Mouse (Mus musculus) pancreas, adult 10 weeks (tissue): ENCODE data around the gene Chrnb1. TPM values are rescaled to one million over a fixed set of nuclear protein-coding genes. Genes with fewer than 3 reads are reported as not detected.

Experiments used
- polyA plus RNA-seq: library from polyadenylated mRNA; stranded (reverse); fragments of 350-450 nt; fragmentation: Illumina TruSeq; extraction: RNeasy Lipid Tissue Mini Kit (QIAGEN cat#74804); gene quantifications from one replicate; pipeline ENCODE4 v1.2.3, GENCODE M21; 2015; ENCODE audit warnings: low read depth, low replicate concordance; ENCODE audit not compliant: insufficient read depth

The Chrnb1 gene
- 3.0 TPM for polyA plus RNA-seq

GRCm38 (mm10) chr11:69795168-69795982 is at the start of gene Chrnb1:
Gene Chrnb1 (minus strand): TSS chr11:69795943.

GRCm38 (mm10) chr11:69837952-69838713 is 42.4 kb upstream of the Chrnb1 start, which contains the start of gene Tmem256:
Gene Tmem256 (plus strand): TSS chr11:69838514.

GRCm38 (mm10) chr11:69837604-69837951 is 41.8 kb upstream of the Chrnb1 start, which contains the start of gene Nlgn2:
Gene Nlgn2 (minus strand): TSS chr11:69837784.

GRCm38 (mm10) chr11:69822080-69822479 is 26.3 kb upstream of the Chrnb1 start, which contains the start of gene Spem1:
Gene Spem1 (minus strand): TSS chr11:69822180.

GRCm38 (mm10) chr11:69818365-69818764 is 22.6 kb upstream of the Chrnb1 start, which contains the start of gene Spem2:
Gene Spem2 (minus strand): TSS chr11:69818465.

GRCm38 (mm10) chr11:69815155-69815554 is 19.4 kb upstream of the Chrnb1 start, which contains the start of gene Gm39566:
Gene Gm39566 (minus strand): TSS chr11:69815298.

GRCm38 (mm10) chr11:69804972-69805909 is 9.5 kb upstream of the Chrnb1 start, which contains the start of gene Tmem102:
Gene Tmem102 (minus strand): TSS chr11:69805624.

GRCm38 (mm10) chr11:69801379-69801977 is 5.7 kb upstream of the Chrnb1 start, which contains the start of gene Fgf11:
Gene Fgf11 (minus strand): TSS chr11:69801857.

GRCm38 (mm10) chr11:69765221-69766125 is 30.3 kb downstream of the Chrnb1 start, which contains the start of gene Zbtb4:
Gene Zbtb4 (plus strand): TSS chr11:69765912.

GRCm38 (mm10) chr11:69761868-69762267 is 33.9 kb downstream of the Chrnb1 start, which contains the start of gene Slc35g3:
Gene Slc35g3 (minus strand): TSS chr11:69761968.

GRCm38 (mm10) chr11:69758478-69758970 is 37.2 kb downstream of the Chrnb1 start, which contains the start of gene Polr2a:
Gene Polr2a (minus strand): TSS chr11:69758637.

Other genes starting within 250 kb of the Chrnb1 start
- gene Dnah2, start 246.8 kb downstream of the Chrnb1 start, polyA plus RNA-seq, result 0.07 TPM
- gene Efnb3, start 235.7 kb downstream of the Chrnb1 start, polyA plus RNA-seq, result 1.1 TPM
- gene Wrap53, start 215.7 kb downstream of the Chrnb1 start, polyA plus RNA-seq, result 3.8 TPM
- 14.2 TPM for gene Trp53, start 215.6 kb downstream of the Chrnb1 start, polyA plus RNA-seq
- 8.9 TPM for gene Atp1b2, start 190.0 kb downstream of the Chrnb1 start, polyA plus RNA-seq
- not detected for gene Shbg, start 178.0 kb downstream of the Chrnb1 start, polyA plus RNA-seq
- 3.0 TPM for gene Sat2, start 173.9 kb downstream of the Chrnb1 start, polyA plus RNA-seq
- 24.7 TPM for gene Fxr2, start 163.0 kb downstream of the Chrnb1 start, polyA plus RNA-seq
- gene Sox15, start 140.6 kb downstream of the Chrnb1 start, polyA plus RNA-seq, result not detected
- 20.9 TPM for gene Mpdu1, start 133.3 kb downstream of the Chrnb1 start, polyA plus RNA-seq
- 11.4 TPM for gene Cd68, start 129.8 kb downstream of the Chrnb1 start, polyA plus RNA-seq
- 118 TPM for gene Eif4a1, start 123.5 kb downstream of the Chrnb1 start, polyA plus RNA-seq
- gene Senp3, start 113.9 kb downstream of the Chrnb1 start, polyA plus RNA-seq, result 20.9 TPM
- gene Tnfsf13, start 110.2 kb downstream of the Chrnb1 start, polyA plus RNA-seq, result 1.0 TPM
- gene Tnfsf12, start 100.1 kb downstream of the Chrnb1 start, polyA plus RNA-seq, result 12.1 TPM
- 4.4 TPM for gene Tnfsfm13, start 99.8 kb downstream of the Chrnb1 start, polyA plus RNA-seq
- 11.2 TPM for gene Polr2a, start 37.3 kb downstream of the Chrnb1 start, polyA plus RNA-seq
- not detected for gene Slc35g3, start 34.0 kb downstream of the Chrnb1 start, polyA plus RNA-seq
- gene Zbtb4, start 30.0 kb downstream of the Chrnb1 start, polyA plus RNA-seq, result 7.3 TPM
- 1.2 TPM for gene Fgf11, start 5.9 kb upstream of the Chrnb1 start, polyA plus RNA-seq
- 1.6 TPM for gene Tmem102, start 9.7 kb upstream of the Chrnb1 start, polyA plus RNA-seq
- gene Gm39566, start 19.4 kb upstream of the Chrnb1 start, polyA plus RNA-seq, result not detected
- not detected for gene Spem2, start 22.5 kb upstream of the Chrnb1 start, polyA plus RNA-seq
- gene Spem1, start 26.2 kb upstream of the Chrnb1 start, polyA plus RNA-seq, result not detected
- gene Nlgn2, start 41.8 kb upstream of the Chrnb1 start, polyA plus RNA-seq, result 6.3 TPM
- gene Tmem256, start 42.6 kb upstream of the Chrnb1 start, polyA plus RNA-seq, result 73.9 TPM
- 8.3 TPM for gene Plscr3, start 50.4 kb upstream of the Chrnb1 start, polyA plus RNA-seq
- gene Tnk1, start 62.8 kb upstream of the Chrnb1 start, polyA plus RNA-seq, result 6.0 TPM
- gene Tmem95, start 82.1 kb upstream of the Chrnb1 start, polyA plus RNA-seq, result not detected
- gene Kctd11, start 85.5 kb upstream of the Chrnb1 start, polyA plus RNA-seq, result 1.4 TPM
- gene Acap1, start 99.6 kb upstream of the Chrnb1 start, polyA plus RNA-seq, result 0.87 TPM
- gene 2810408A11Rik, start 105.0 kb upstream of the Chrnb1 start, polyA plus RNA-seq, result not detected
- gene Neurl4, start 105.1 kb upstream of the Chrnb1 start, polyA plus RNA-seq, result 12.3 TPM
- 25.1 TPM for gene Gps2, start 117.9 kb upstream of the Chrnb1 start, polyA plus RNA-seq
- 133 TPM for gene Eif5a, start 126.0 kb upstream of the Chrnb1 start, polyA plus RNA-seq
- gene Ybx2, start 139.9 kb upstream of the Chrnb1 start, polyA plus RNA-seq, result 1.6 TPM
- 3.1 TPM for gene Slc2a4, start 152.2 kb upstream of the Chrnb1 start, polyA plus RNA-seq
- 21.0 TPM for gene Cldn7, start 168.8 kb upstream of the Chrnb1 start, polyA plus RNA-seq
- gene Ctdnep1, start 185.2 kb upstream of the Chrnb1 start, polyA plus RNA-seq, result 42.3 TPM
- 22.5 TPM for gene Elp5, start 186.6 kb upstream of the Chrnb1 start, polyA plus RNA-seq
- 186 TPM for gene Gabarap, start 195.2 kb upstream of the Chrnb1 start, polyA plus RNA-seq
- gene Phf23, start 199.8 kb upstream of the Chrnb1 start, polyA plus RNA-seq, result 15.8 TPM
- 6.6 TPM for gene Dvl2, start 204.7 kb upstream of the Chrnb1 start, polyA plus RNA-seq
- gene Acadvl, start 219.5 kb upstream of the Chrnb1 start, polyA plus RNA-seq, result 25.2 TPM
- 8.8 TPM for gene Dlg4, start 221.0 kb upstream of the Chrnb1 start, polyA plus RNA-seq